Mouse (Mus musculus) lung, postnatal 0 days (tissue): ENCODE results near the gene Pias3.

Experiments
- CTCF ChIP-seq: IDR thresholded peaks from 2 replicates; pipeline ENCODE4 v1.5.1; 2016; ENCODE audit warnings: antibody characterized with exemption, mild to moderate bottlenecking
- EP300 ChIP-seq: IDR thresholded peaks from 2 replicates; pipeline ENCODE4 v1.6.1; 2016; ENCODE audit warnings: antibody characterized with exemption, mild to moderate bottlenecking, control low read depth

DNA sequence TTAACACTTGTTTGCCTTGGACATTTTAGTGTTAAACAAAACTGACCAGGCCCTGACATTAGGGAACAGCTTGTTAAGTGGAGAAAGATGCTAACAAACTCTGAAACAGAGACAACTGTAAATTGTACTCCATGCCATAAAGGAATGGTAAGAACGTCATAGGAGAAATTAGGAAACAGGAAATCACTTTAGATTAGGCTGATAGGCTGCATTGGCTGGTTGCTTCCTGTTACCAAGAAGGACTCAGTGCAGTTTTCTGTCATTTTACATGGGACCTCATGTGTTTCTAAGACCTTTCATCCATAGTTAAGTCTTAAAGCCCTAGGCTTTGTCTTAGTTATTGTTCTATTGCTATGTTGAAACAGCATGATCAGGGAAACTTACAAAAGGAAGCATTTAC is 50.6 kb downstream of the Pias3 start:
- TF ChIP-seq CTCF: no peak
- no peak for TF ChIP-seq EP300
